Mouse (Mus musculus): ENCODE data around the gene Smagp. TPM values are rescaled to one million over a fixed set of nuclear protein-coding genes. Genes with fewer than 3 reads are reported as not detected.

The Smagp gene
- polyA plus RNA-seq, 1 experiment from 2014 or later: 47.9 TPM

DNA sequence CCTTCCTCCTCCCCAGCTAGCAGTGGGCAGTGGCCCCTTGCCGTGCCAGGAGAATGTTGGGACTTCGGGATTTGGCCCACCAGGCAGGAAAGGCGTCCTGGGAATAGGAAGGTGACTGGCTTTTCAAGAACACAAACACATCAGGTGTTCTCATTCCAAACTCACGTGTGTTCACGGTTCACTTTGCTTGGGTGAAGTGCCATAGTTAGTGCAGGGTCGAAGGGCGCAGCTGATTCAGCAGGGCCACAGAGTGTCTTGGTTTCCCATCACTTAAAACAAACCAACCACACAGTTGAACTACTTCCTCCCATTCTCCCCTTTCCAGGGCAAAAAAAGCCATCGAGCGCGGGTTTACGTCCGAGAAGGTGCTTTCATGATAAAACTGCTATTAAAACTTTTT, 61.4 kb downstream of the Smagp start:
- Histone ChIP-seq H3K4me2 (ENCODE audit: low read depth, low read length) (no peak overlapping the region), H3K36me3 (ENCODE audit: control insufficient read depth, insufficient read depth, low read length) (no peaks in the 10 kb centered on the region), H3K9ac (ENCODE audit: low read depth, low read length) (no peak overlapping the region), H3K4me1 (ENCODE audit: control insufficient read depth, insufficient read depth, low read length) (peaks cover 10% of the 10 kb centered on the region), H3K27me3 (replicated peaks; ENCODE audit: control insufficient read depth, insufficient read depth, low read length) (no peaks in the 10 kb centered on the region), H3K4me3 (ENCODE audit: low read length) (no peak overlapping the region), H3K9me3 (ENCODE audit: control insufficient read depth, low read length) (no peaks in the 10 kb centered on the region), H3K27ac (ENCODE audit: low read length) (no peak overlapping the region)
- WGBS: 81% methylated on average over 12 of the region's 12 CpGs
- no peak for ATAC-seq

DNA sequence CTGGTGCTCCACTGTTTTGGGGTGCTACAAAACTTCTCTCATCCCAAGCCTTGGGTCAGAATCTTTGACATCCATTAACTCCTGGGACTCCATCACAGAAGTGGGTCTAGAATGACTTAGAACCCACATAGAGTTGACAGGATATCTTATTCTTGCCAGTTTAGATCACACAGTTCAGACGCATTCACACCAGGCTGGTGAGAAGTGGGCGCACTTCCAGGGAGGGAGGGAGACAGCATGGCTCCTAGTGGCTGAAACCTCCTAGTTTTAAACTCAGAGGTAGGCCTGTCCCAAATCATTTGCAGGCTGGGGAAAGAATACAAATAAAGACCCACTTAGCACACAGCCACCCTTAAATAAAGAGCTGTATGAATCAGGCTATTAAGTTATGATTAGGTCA, 62.4 kb downstream of the Smagp start:
- Histone ChIP-seq H3K4me2 (ENCODE audit: low read depth, low read length) (no peak overlapping the region), H3K4me3 (ENCODE audit: low read length) (no peak overlapping the region), H3K4me1 (ENCODE audit: control insufficient read depth, insufficient read depth, low read length) (peaks cover 10% of the 10 kb centered on the region), H3K9me3 (ENCODE audit: control insufficient read depth, low read length) (no peaks in the 10 kb centered on the region), H3K27me3 (replicated peaks; ENCODE audit: control insufficient read depth, insufficient read depth, low read length) (no peaks in the 10 kb centered on the region), H3K27ac (ENCODE audit: low read length) (0 out of 2 replicates have a peak overlapping the region, but pooled peaks have one; percentile 3), H3K9ac (ENCODE audit: low read depth, low read length) (no peak overlapping the region), H3K36me3 (ENCODE audit: control insufficient read depth, insufficient read depth, low read length) (no peaks in the 10 kb centered on the region)
- WGBS: 74% methylated on average over 2 of the region's 2 CpGs
- ATAC-seq: no peak

DNA sequence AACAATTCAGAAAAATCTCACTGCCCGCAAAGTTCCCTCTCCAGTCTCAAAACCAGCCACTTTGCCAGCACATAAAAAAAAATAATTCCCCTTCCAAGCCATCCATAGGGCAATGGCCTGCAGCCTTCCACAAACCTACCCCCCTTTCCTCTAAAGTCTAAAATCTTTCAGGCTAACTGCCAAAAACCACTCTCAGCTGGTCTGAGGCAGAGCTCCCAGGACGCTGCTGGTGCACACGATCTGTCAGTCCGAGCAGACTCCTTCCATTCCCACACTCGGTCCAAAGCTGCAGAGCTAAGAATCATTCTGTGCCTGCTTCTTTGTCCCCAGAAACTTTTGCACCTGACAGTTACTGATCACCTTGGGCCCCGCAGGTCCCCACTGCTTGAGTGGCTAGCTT, 62.8 kb downstream of the Smagp start:
- WGBS: 35% methylated on average over 6 of the region's 6 CpGs
- H3K4me3 ChIP-seq (ENCODE audit: low read length): no peak overlapping the region
- ATAC-seq: peak; percentile 50; the same call in 1 of the 2 replicates

More for the DNA sequence above, 62.8 kb downstream of the Smagp start:
- Histone ChIP-seq H3K27me3 (replicated peaks; ENCODE audit: control insufficient read depth, insufficient read depth, low read length) (no peaks in the 10 kb centered on the region), H3K4me1 (ENCODE audit: control insufficient read depth, insufficient read depth, low read length) (peaks cover 10% of the 10 kb centered on the region), H3K36me3 (ENCODE audit: control insufficient read depth, insufficient read depth, low read length) (no peaks in the 10 kb centered on the region), H3K4me2 (ENCODE audit: low read depth, low read length) (no peak overlapping the region), H3K9me3 (ENCODE audit: control insufficient read depth, low read length) (no peaks in the 10 kb centered on the region), H3K9ac (ENCODE audit: low read depth, low read length) (no peak overlapping the region), H3K27ac (ENCODE audit: low read length) (peak overlapping the region; percentile 22; the same call in 1 of the 2 replicates)

Small RNAs within 50 kb of the gene (microRNA-seq; reads per million reads assigned to microRNA genes)
- not detected for gene Mir6961

Other genes starting within 250 kb of the Smagp start
- gene Gm5475, start 214.8 kb downstream of the Smagp start, polyA plus RNA-seq (2015; fragmentation: Nextera tagmentation; extraction: Ambion mirVana): 0.11 and 0.18 TPM in 2 replicates
- 40.7 and 47.2 TPM in 2 replicates for gene Slc11a2, start 211.9 kb downstream of the Smagp start, polyA plus RNA-seq (2015; fragmentation: Nextera tagmentation; extraction: Ambion mirVana)
- 31.3 and 33.7 TPM in 2 replicates for gene Letmd1, start 167.9 kb downstream of the Smagp start, polyA plus RNA-seq (2015; fragmentation: Nextera tagmentation; extraction: Ambion mirVana)
- gene Csrnp2, start 141.5 kb downstream of the Smagp start, polyA plus RNA-seq (2015; fragmentation: Nextera tagmentation; extraction: Ambion mirVana): 5.8 and 5.9 TPM in 2 replicates
- 13.5 and 13.8 TPM in 2 replicates for gene Tfcp2, start 84.9 kb downstream of the Smagp start, polyA plus RNA-seq (2015; fragmentation: Nextera tagmentation; extraction: Ambion mirVana)
- gene Pou6f1, start 37.0 kb downstream of the Smagp start, polyA plus RNA-seq (2015; fragmentation: Nextera tagmentation; extraction: Ambion mirVana): 3.1 and 3.2 TPM in 2 replicates
- 301 and 320 TPM in 2 replicates for gene Dazap2, start 21.6 kb downstream of the Smagp start, polyA plus RNA-seq (2015; fragmentation: Nextera tagmentation; extraction: Ambion mirVana)
- 8.0 and 9.2 TPM in 2 replicates for gene Bin2, start 32.6 kb upstream of the Smagp start, polyA plus RNA-seq (2015; fragmentation: Nextera tagmentation; extraction: Ambion mirVana)
- 180 and 240 TPM in 2 replicates for gene Cela1, start 51.0 kb upstream of the Smagp start, polyA plus RNA-seq (2015; fragmentation: Nextera tagmentation; extraction: Ambion mirVana)
- gene Galnt6, start 92.4 kb upstream of the Smagp start, polyA plus RNA-seq (2015; fragmentation: Nextera tagmentation; extraction: Ambion mirVana): 7.6 and 8.8 TPM in 2 replicates
- gene Slc4a8, start 124.8 kb upstream of the Smagp start, polyA plus RNA-seq (2015; fragmentation: Nextera tagmentation; extraction: Ambion mirVana): 3.2 and 4.5 TPM in 2 replicates
- 0.95 and 1.1 TPM in 2 replicates for gene Scn8a, start 232.9 kb upstream of the Smagp start, polyA plus RNA-seq (2015; fragmentation: Nextera tagmentation; extraction: Ambion mirVana)

Measured in intestine, embryonic 16.5 days (tissue).